Mouse (Mus musculus): Measurements from ENCODE around the gene Rnf207.

- no peak for TF ChIP-seq POLR2A (IDR thresholded peaks at IDR 0.05; ENCODE audit: extremely low read depth, insufficient read depth, low read length)
- TF ChIP-seq CTCF (IDR thresholded peaks at IDR 0.05; ENCODE audit: extremely low read depth, insufficient read depth, low read length), result no peak
Observed at GRCm38 (mm10) chr4:152265791-152266190, 53.0 kb downstream of the Rnf207 start.

Measured in cortical plate, adult 2 months (tissue).